Mouse (Mus musculus) left cerebral cortex, adult 2 months (tissue): ENCODE data around the gene Iqcn. TPM values are rescaled to one million over a fixed set of nuclear protein-coding genes. Genes with fewer than 3 reads are reported as not detected.

Experiments used
- DNase-seq, 2 experiments: peaks; one replicate each; pipeline ENCODE4 v3.0.0; 2021 to 2022; ENCODE audit warnings: low spot score in 2 of 2, mixed read lengths in 1 of 2; ENCODE audit errors: extremely low spot score in 1 of 2
- H3K27ac ChIP-seq: fragments of 200-600 bp; 2 replicates; pipeline ENCODE4 v1.8.1; 2022
- H3K4me3 ChIP-seq: fragments of 200-600 bp; 2 replicates; pipeline ENCODE4 v1.8.1; 2022
- CTCF ChIP-seq: fragments of 200-600 bp; IDR thresholded peaks from 2 replicates; pipeline ENCODE4 v1.8.1; 2022; ENCODE audit warnings: antibody characterized with exemption, mild to moderate bottlenecking, moderate library complexity
- intact Hi-C: fragments of 180-260 bp; cut with DNase I; formaldehyde crosslinking; loops from one replicate; pipeline ENCODE4 v1.15.1; 2025
- long read RNA-seq, 2 experiments: library from polyadenylated mRNA; stranded (forward); transcript quantifications; one replicate each; pipeline ENCODE4 v2.0.0; 2021; ENCODE audit warnings: borderline mapping rate in 2 of 2
- total RNA-seq, 2 experiments: library from RNA; stranded (reverse); gene quantifications; 2 replicates each; pipeline ENCODE4 v1.2.3; 2021

Iqcn gene
- total RNA-seq = under 1 TPM; 0.16 to 0.21 TPM
- long read RNA-seq, experiment 1, partial matches to known transcripts = 1 of 1 reads
- long read RNA-seq, experiment 1, other reads (novel, unspliced or antisense) = 0 of 1 reads
- long read RNA-seq, experiment 2 = 0 reads

GRCm38 (mm10) chr8:70703287-70703686 lies at the start of gene Iqcn:
TSS of gene Iqcn (plus strand) at chr8:70703457.
- H3K4me3 ChIP-seq = no peak within 1 kb of the TSS
- peak within 1 kb of the TSS; percentile 4; the same call in 1 of the 2 replicates for H3K27ac ChIP-seq
- no peak for TF ChIP-seq CTCF
- intact Hi-C loops = no loop called here
- DNase-seq = no peak

- no peak for TF ChIP-seq CTCF
- intact Hi-C loops = no loop called here
Measured at GRCm38 (mm10) chr8:70654121-70654520, 49.1 kb upstream of the Iqcn start.

GRCm38 (mm10) chr8:70655469-70655868 lies 47.8 kb upstream of the Iqcn start:
- Histone ChIP-seq H3K4me3 (no peak overlapping the region), H3K27ac (no peak overlapping the region)
- DNase-seq = no peak
- intact Hi-C loops = no loop called here
- TF ChIP-seq CTCF = no peak

More at GRCm38 (mm10) chr8:70654121-70654520, 49.1 kb upstream of the Iqcn start:
- no peak overlapping the region for H3K4me3 ChIP-seq
- H3K27ac ChIP-seq = no peak overlapping the region
- DNase-seq = no peak

- no peak overlapping the region for H3K4me3 ChIP-seq
- TF ChIP-seq CTCF = no peak
- intact Hi-C loops = no loop called here
- no peak overlapping the region for H3K27ac ChIP-seq
- DNase-seq = no peak
Measured at GRCm38 (mm10) chr8:70656193-70656790, 47.0 kb upstream of the Iqcn start.

- TF ChIP-seq CTCF = no peak
- intact Hi-C loops = no loop called here
- H3K27ac ChIP-seq = no peak overlapping the region
- no peak overlapping the region for H3K4me3 ChIP-seq
- no peak for DNase-seq
Measured at GRCm38 (mm10) chr8:70657214-70657613, 46.0 kb upstream of the Iqcn start.

- intact Hi-C loops = no loop called here
- no peak overlapping the region for H3K27ac ChIP-seq
- DNase-seq = no peak
- TF ChIP-seq CTCF = no peak
- H3K4me3 ChIP-seq = no peak overlapping the region
Measured at GRCm38 (mm10) chr8:70657739-70658138, 45.5 kb upstream of the Iqcn start.

GRCm38 (mm10) chr8:70658897-70659603 lies 44.2 kb upstream of the Iqcn start:
- peak overlapping the region; percentile 17; the same call in 1 of the 2 replicates for H3K27ac ChIP-seq
- intact Hi-C loops = no loop called here
- peak overlapping the region; percentile 87 for H3K4me3 ChIP-seq
- DNase-seq = no peak
- TF ChIP-seq CTCF = no peak

- DNase-seq = peak; percentile 69 to 74
- intact Hi-C loops = no loop called here
- Histone ChIP-seq H3K4me3 (peak overlapping the region; percentile 87), H3K27ac (peak overlapping the region; percentile 17; the same call in 1 of the 2 replicates)
- TF ChIP-seq CTCF = no peak
Measured at GRCm38 (mm10) chr8:70659604-70660272, 43.5 kb upstream of the Iqcn start.

- peak within 1 kb of the TSS; percentile 87 for H3K4me3 ChIP-seq
- no peak for TF ChIP-seq CTCF
- no peak for DNase-seq
- intact Hi-C loops = no loop called here
- H3K27ac ChIP-seq = peak within 1 kb of the TSS; percentile 17; the same call in 1 of the 2 replicates
Measured at GRCm38 (mm10) chr8:70660273-70660725, 43.0 kb upstream of the Iqcn start, which contains the start of gene Pgpep1. TSS of gene Pgpep1 (minus strand) at chr8:70660388.

- Histone ChIP-seq H3K4me3 (no peak overlapping the region), H3K27ac (peak overlapping the region; percentile 38; the same call in 1 of the 2 replicates)
- intact Hi-C loops = no loop called here
- no peak for TF ChIP-seq CTCF
- no peak for DNase-seq
Measured at GRCm38 (mm10) chr8:70663691-70664090, 39.6 kb upstream of the Iqcn start.

GRCm38 (mm10) chr8:70664631-70665030 lies 38.6 kb upstream of the Iqcn start:
- no peak for DNase-seq
- Histone ChIP-seq H3K27ac (no peak overlapping the region), H3K4me3 (no peak overlapping the region)
- intact Hi-C loops = no loop called here
- no peak for TF ChIP-seq CTCF

- no peak for DNase-seq
- TF ChIP-seq CTCF = no peak
- no peak overlapping the region for H3K4me3 ChIP-seq
- H3K27ac ChIP-seq = no peak overlapping the region
- intact Hi-C loops = no loop called here
Measured at GRCm38 (mm10) chr8:70665599-70665998, 37.7 kb upstream of the Iqcn start.
